Mouse (Mus musculus) heart, embryonic 14.5 days (tissue): ENCODE data around the gene Atp2b2. TPM values are rescaled to one million over a fixed set of nuclear protein-coding genes. Genes with fewer than 3 reads are reported as not detected.

Experiments used
- ATAC-seq: fragments of 200-750 bp; cut with Nextera tagmentation; 2 replicates; pipeline ENCODE4 v1.8.0; 2017; ENCODE audit warnings: low read depth, moderate TSS enrichment; ENCODE audit not compliant: insufficient number of reproducible peaks, insufficient read depth, low FRiP score
- H3K27ac ChIP-seq, 2 experiments: fragments of 200-500 bp in 1 of 2; fragments of 300-500 bp in 1 of 2; sonication (generic) in 1 of 2; replicated peaks in 1 of 2; 2 replicates each; pipeline ENCODE4 v1.5.1; 2012 to 2014; ENCODE audit warnings: low read depth in 2 of 2, low read length in 2 of 2, control low read depth in 1 of 2, mild to moderate bottlenecking in 1 of 2, mixed read lengths in 1 of 2; ENCODE audit not compliant: control insufficient read depth in 1 of 2, insufficient read depth in 1 of 2
- H3K27me3 ChIP-seq: fragments of 300-500 bp; sonication (generic); 2 replicates; pipeline ENCODE4 v1.6.1; 2014; ENCODE audit warnings: mild to moderate bottlenecking, low read length, control low read depth; ENCODE audit not compliant: control insufficient read depth, insufficient read depth
- H3K36me3 ChIP-seq: fragments of 300-500 bp; sonication (generic); 2 replicates; pipeline ENCODE4 v1.6.1; 2014; ENCODE audit warnings: mild to moderate bottlenecking, control low read depth, low read length, mixed read lengths; ENCODE audit not compliant: control insufficient read depth, insufficient read depth
- H3K4me1 ChIP-seq, 2 experiments: fragments of 200-500 bp in 1 of 2; fragments of 300-500 bp in 1 of 2; sonication (generic) in 1 of 2; 2 replicates each; pipeline ENCODE4 v1.6.1; 2012 to 2014; ENCODE audit warnings: low read length in 2 of 2, control low read depth in 1 of 2, mixed read lengths in 1 of 2; ENCODE audit not compliant: control insufficient read depth in 2 of 2, insufficient read depth in 2 of 2
- H3K4me2 ChIP-seq: fragments of 300-500 bp; sonication (generic); 2 replicates; pipeline ENCODE4 v1.6.1; 2014; ENCODE audit warnings: mild to moderate bottlenecking, low read length
- H3K4me3 ChIP-seq, 2 experiments: fragments of 200-500 bp in 1 of 2; fragments of 300-500 bp in 1 of 2; sonication (generic) in 1 of 2; 2 replicates each; pipeline ENCODE4 v1.5.1; 2012 to 2014; ENCODE audit warnings: low read length in 2 of 2, mild to moderate bottlenecking in 2 of 2, control low read depth in 1 of 2, low read depth in 1 of 2, moderate library complexity in 1 of 2; ENCODE audit not compliant: control insufficient read depth in 1 of 2, insufficient read depth in 1 of 2
- H3K9ac ChIP-seq: fragments of 300-500 bp; sonication (generic); 2 replicates; pipeline ENCODE4 v1.6.1; 2014; ENCODE audit warnings: mild to moderate bottlenecking, low read length
- H3K9me3 ChIP-seq: fragments of 300-500 bp; sonication (generic); 2 replicates; pipeline ENCODE4 v1.6.1; 2016; ENCODE audit warnings: low read length, control low read depth; ENCODE audit not compliant: control insufficient read depth
- WGBS: fragments of 180-500 bp; shearing (Covaris S2); extraction: QIAGEN DNeasy Blood & Tissue Kit; methylation state at CpG from one replicate; pipeline ENCODE4 v1.1.7; 2014; 5-methylcytosine and 5-hydroxymethylcytosine counted together
- polyA plus RNA-seq: library from polyadenylated mRNA; unstranded; fragments of >200 nt; fragmentation: Nextera tagmentation; extraction: Ambion mirVana; gene quantifications from 2 replicates; pipeline ENCODE4 v1.2.1, GENCODE M21; 2014

Gene Atp2b2
- polyA plus RNA-seq, 1 experiment from 2014 or later: 0.18 TPM

DNA sequence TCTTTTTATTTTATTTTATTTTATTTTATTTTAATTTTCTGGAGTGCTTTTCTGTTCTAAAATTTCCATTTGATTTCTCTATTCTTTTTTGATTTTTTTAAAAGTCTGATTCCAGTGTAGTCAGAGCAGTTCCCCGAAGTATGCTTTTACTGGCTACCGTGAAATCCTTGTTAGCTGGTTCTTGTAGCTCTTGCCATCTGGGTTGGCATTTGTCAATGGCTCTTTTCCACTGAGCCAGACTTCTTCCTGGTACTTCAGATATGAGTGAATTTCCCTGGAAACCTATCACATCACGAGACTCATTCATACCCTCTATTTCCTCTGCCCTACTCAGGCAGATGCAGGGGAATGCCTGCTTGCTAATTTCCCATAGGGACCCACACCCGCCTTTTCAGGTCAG, 119.2 kb downstream of the Atp2b2 start:
- WGBS: 72% methylated on average over 4 of the region's 4 CpGs
- Histone ChIP-seq H3K36me3 (no peaks in the 10 kb centered on the region), H3K4me3 (no peak overlapping the region), H3K4me2 (no peak overlapping the region), H3K9ac (no peak overlapping the region), H3K27ac (no peak overlapping the region), H3K27me3 (no peaks in the 10 kb centered on the region; the same call in 1 of the 2 replicates), H3K4me1 (no peaks in the 10 kb centered on the region), H3K9me3 (no peaks in the 10 kb centered on the region)
- no peak for ATAC-seq

DNA sequence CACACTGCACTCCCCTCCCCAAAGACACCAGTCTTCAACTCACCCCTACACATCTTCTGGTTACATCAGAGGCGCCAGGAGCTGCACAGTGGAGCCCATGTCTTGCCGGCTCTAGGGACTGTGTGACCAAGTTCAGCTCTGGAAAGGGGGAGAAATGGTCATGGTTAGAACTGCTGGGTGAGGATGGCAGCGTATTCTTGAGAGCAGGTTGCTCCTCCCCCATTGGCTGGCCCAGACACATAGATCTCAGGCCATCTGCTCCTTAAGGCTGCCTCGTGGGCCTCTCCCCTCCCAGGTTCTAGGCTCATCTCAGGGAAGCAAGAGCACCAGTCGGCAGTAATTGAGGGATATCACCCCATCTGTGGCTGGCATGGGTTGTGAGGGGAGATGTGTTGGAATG, 121.9 kb downstream of the Atp2b2 start:
- H3K4me3 ChIP-seq: no peak overlapping the region
- H3K9me3 ChIP-seq: no peaks in the 10 kb centered on the region
- H3K9ac ChIP-seq: no peak overlapping the region
- H3K36me3 ChIP-seq: no peaks in the 10 kb centered on the region
- no peaks in the 10 kb centered on the region for H3K4me1 ChIP-seq
- no peak for ATAC-seq
- H3K4me2 ChIP-seq: no peak overlapping the region
- WGBS: 65% methylated on average over 5 of the region's 5 CpGs
- H3K27ac ChIP-seq: no peak overlapping the region
- H3K27me3 ChIP-seq: no peaks in the 10 kb centered on the region; the same call in 1 of the 2 replicates

DNA sequence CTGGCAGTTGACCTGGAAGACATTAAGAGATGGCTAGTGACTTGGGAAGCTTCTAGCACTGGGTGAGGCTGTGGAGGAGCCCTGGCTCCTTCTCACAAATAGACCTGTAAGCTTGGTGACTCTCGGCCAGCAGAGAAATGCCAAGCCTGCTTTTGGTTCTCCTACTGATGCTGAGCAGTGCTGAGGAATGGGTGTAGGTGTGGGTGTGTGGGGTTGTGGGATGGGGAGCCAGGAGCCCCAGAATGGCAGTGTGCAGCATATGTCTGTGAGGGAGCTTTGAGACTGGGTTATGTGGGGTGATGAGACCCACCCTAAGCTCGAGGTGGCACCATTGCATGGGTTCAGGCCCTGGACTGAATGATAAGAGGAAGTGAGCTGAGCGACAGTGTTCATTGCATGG, 129.7 kb downstream of the Atp2b2 start:
- 57% methylated on average over 3 of the region's 3 CpGs for WGBS
- no peak for ATAC-seq
- Histone ChIP-seq H3K27me3 (no peaks in the 10 kb centered on the region), H3K36me3 (no peaks in the 10 kb centered on the region), H3K27ac (no peak overlapping the region), H3K9ac (no peak overlapping the region), H3K4me3 (no peak overlapping the region), H3K4me1 (no peaks in the 10 kb centered on the region), H3K9me3 (no peaks in the 10 kb centered on the region), H3K4me2 (no peak overlapping the region)

DNA sequence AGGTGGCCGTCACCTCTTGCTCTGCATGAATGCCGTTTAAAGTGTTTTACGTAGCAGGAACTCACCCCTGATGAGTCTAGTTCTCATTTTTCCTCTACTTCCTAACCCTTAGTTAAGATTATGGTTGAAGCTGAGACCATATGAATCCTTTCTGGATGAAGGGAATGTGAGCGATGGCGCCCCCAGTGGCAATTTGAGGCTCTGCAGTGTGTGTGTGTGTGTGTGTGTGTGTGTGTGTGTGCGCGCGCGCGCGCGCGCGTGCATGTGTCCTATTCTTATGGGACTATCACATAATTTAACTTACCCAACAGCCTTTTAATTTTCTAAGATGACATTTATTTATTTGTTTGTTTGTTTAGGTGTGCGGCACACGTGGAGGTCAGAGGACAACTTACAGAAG, 131.3 kb downstream of the Atp2b2 start:
- no peak for ATAC-seq
- 80% methylated on average over 16 of the region's 16 CpGs for WGBS
- Histone ChIP-seq H3K27me3 (no peaks in the 10 kb centered on the region), H3K36me3 (no peaks in the 10 kb centered on the region), H3K4me2 (no peak overlapping the region), H3K27ac (no peak overlapping the region), H3K4me3 (no peak overlapping the region), H3K9me3 (no peaks in the 10 kb centered on the region), H3K9ac (no peak overlapping the region), H3K4me1 (no peaks in the 10 kb centered on the region)

DNA sequence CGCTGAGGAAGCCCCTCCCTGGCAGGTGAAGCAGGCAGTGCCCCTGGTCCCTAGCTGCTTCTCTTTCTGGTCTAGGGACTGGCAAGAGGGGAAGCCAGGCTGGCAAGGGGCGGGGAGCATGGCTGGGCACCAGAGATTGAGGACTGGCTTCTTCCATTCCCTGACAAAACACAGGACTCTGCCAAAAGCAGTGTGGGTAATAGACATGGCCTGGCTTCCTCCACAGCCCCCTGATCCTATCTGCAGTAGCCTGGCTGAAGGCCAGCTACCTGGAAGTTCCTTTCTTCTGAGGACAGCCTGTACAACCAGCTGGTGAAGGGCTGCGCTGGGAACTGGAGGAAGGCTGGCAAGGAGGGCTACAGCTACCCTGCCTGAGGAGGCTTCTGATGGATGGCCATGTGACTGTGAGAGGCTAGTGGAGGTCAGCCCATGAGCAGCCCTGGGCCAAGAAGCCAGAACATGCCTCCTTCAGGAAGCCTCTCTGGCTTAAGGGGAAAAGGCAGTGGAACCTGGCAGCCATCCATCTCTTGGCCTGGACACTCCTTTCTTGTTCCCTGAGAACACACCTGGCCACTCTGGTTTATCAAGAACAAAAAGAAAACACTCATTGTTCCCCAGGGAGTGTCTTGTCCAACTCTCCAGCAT, 131.9 kb downstream of the Atp2b2 start:
- H3K36me3 ChIP-seq: no peaks in the 10 kb centered on the region
- ATAC-seq: no peak

DNA sequence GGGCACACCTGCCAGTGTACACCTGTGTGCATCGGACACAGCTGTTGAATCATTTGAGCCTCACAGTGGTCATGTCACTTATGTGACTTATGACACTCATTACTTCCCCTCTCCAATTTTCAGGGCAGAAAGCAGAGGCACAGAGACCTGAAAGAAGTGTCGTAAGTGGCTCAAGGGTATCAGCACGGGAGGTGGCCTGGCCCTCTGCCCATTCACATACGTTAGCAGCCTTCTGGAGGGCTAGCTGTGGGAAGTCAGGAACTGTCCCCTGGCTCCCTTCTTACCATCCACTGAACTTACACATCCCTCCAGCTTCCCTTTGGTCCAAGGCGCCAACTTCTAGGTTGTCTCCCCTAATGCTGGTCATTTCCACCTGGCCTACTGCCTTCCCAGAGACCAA, 132.6 kb downstream of the Atp2b2 start:
- Histone ChIP-seq H3K4me3 (no peak overlapping the region), H3K36me3 (no peaks in the 10 kb centered on the region), H3K27me3 (0 out of 2 replicates have a peak, but pooled peaks cover 4% of the 10 kb centered on the region), H3K4me1 (no peaks in the 10 kb centered on the region), H3K4me2 (no peak overlapping the region), H3K27ac (no peak overlapping the region), H3K9me3 (no peaks in the 10 kb centered on the region), H3K9ac (no peak overlapping the region)
- no peak for ATAC-seq
- 61% methylated on average over 5 of the region's 5 CpGs for WGBS

More for the DNA sequence above, 131.9 kb downstream of the Atp2b2 start:
- Histone ChIP-seq H3K4me3 (no peak overlapping the region), H3K9ac (no peak overlapping the region), H3K4me1 (no peaks in the 10 kb centered on the region), H3K4me2 (no peak overlapping the region), H3K27me3 (no peaks in the 10 kb centered on the region), H3K27ac (no peak overlapping the region), H3K9me3 (no peaks in the 10 kb centered on the region)
- WGBS: 75% methylated on average over 3 of the region's 3 CpGs

DNA sequence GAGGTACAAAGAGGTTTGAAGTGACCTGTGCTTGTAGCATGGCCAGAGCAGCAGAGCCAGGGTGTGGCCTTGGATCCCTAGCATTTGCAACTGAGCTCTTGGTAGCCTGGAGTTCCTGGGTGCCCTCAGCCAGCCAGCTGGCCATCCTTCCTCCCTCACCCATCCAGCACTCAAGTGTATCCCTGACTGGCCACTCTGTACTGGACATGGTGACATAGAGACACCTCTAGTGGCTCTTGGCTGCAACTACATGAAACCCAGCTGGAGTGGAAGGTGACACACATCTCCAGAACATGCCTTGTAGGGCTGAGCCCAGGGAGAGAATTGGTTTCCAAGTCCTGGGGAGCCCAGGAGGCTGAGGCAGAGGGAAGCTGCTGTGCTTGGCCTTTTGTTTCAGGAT, 134.3 kb downstream of the Atp2b2 start:
- no peak for ATAC-seq
- 0 out of 2 replicates have a peak, but pooled peaks cover 6% of the 10 kb centered on the region for H3K27me3 ChIP-seq
- no peak overlapping the region for H3K27ac ChIP-seq
- H3K9me3 ChIP-seq: no peaks in the 10 kb centered on the region
- no peak overlapping the region for H3K4me2 ChIP-seq
- H3K4me3 ChIP-seq: no peak overlapping the region
- no peak overlapping the region for H3K9ac ChIP-seq
- H3K36me3 ChIP-seq: no peaks in the 10 kb centered on the region
- no peaks in the 10 kb centered on the region for H3K4me1 ChIP-seq

DNA sequence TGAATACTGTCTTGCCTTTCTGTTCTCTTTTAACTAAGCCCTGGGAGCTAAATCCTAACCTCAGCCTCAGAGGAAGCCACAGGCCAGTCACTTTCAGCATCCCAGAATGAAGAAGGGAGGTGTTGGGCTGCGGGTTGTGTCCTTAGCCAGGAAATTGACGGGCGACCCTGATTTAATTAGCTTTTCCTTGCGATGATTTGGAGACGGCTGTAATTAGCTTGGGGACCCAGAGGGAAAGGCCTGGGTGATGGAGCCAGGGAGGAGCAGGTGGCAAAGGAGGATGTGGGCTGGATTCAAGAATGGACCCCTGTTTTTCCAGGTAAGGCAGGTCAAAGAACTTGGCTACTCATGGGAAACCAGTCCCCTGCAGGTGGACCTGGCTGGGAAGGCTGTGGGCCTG, 138.0 kb downstream of the Atp2b2 start:
- WGBS: 78% methylated on average over 5 of the region's 5 CpGs
- H3K27ac ChIP-seq: no peak overlapping the region

More for the DNA sequence above, 138.0 kb downstream of the Atp2b2 start:
- 0 out of 2 replicates have a peak, but pooled peaks cover 6% of the 10 kb centered on the region for H3K27me3 ChIP-seq
- H3K9me3 ChIP-seq: no peaks in the 10 kb centered on the region
- no peak for ATAC-seq
- H3K9ac ChIP-seq: no peak overlapping the region
- no peaks in the 10 kb centered on the region for H3K36me3 ChIP-seq
- no peak overlapping the region for H3K4me3 ChIP-seq
- H3K4me2 ChIP-seq: no peak overlapping the region
- no peaks in the 10 kb centered on the region for H3K4me1 ChIP-seq
